Mouse (Mus musculus) midbrain, embryonic 16.5 days (tissue): ENCODE measurements at regions not wholly inside any gene's neighbourhood (a gene's known extent, or its start where the extent isn't known, plus 50 kb on each side); places are given as distances from the start of the nearest gene placed in this dataset.

Source experiments
- ATAC-seq: fragments of 200-750 bp; cut with Nextera tagmentation; 2 replicates; pipeline ENCODE4 v1.8.0; 2017; ENCODE audit warnings: moderate TSS enrichment
- H3K27ac ChIP-seq: fragments of 300-500 bp; sonication (generic); 2 replicates; pipeline ENCODE4 v1.5.1; 2014; ENCODE audit warnings: mild to moderate bottlenecking, low read length, mixed read lengths
- H3K27me3 ChIP-seq: fragments of 300-500 bp; sonication (generic); 2 replicates; pipeline ENCODE4 v1.6.1; 2014; ENCODE audit warnings: low read depth, low read length, mixed read lengths; ENCODE audit not compliant: control insufficient read depth, insufficient read depth
- H3K36me3 ChIP-seq: fragments of 300-500 bp; sonication (generic); 2 replicates; pipeline ENCODE4 v1.6.1; 2014; ENCODE audit warnings: mild to moderate bottlenecking, low read length, moderate library complexity, mixed read lengths; ENCODE audit not compliant: control insufficient read depth, insufficient read depth
- H3K4me1 ChIP-seq: fragments of 300-500 bp; sonication (generic); 2 replicates; pipeline ENCODE4 v1.6.1; 2014; ENCODE audit warnings: mild to moderate bottlenecking, low read length, mixed read lengths; ENCODE audit not compliant: control insufficient read depth, insufficient read depth
- H3K4me2 ChIP-seq: fragments of 300-500 bp; sonication (generic); 2 replicates; pipeline ENCODE4 v1.6.1; 2014; ENCODE audit warnings: mild to moderate bottlenecking, low read length, mixed read lengths
- H3K4me3 ChIP-seq: fragments of 300-500 bp; sonication (generic); 2 replicates; pipeline ENCODE4 v1.5.1; 2014; ENCODE audit warnings: low read depth, mild to moderate bottlenecking, low read length, moderate library complexity, mixed read lengths
- H3K9ac ChIP-seq: fragments of 300-500 bp; sonication (generic); 2 replicates; pipeline ENCODE4 v1.6.1; 2014; ENCODE audit warnings: low read depth, low read length, mixed read lengths
- H3K9me3 ChIP-seq: fragments of 300-500 bp; sonication (generic); replicated peaks from 2 replicates; pipeline ENCODE4 v1.6.1; 2014; ENCODE audit warnings: mild to moderate bottlenecking, low read length, mixed read lengths; ENCODE audit not compliant: control insufficient read depth, poor library complexity, severe bottlenecking
- WGBS: fragments of 180-500 bp; shearing (Covaris S2); extraction: QIAGEN DNeasy Blood & Tissue Kit; methylation state at CpG from one replicate; pipeline ENCODE4 v1.1.7; 2014; 5-methylcytosine and 5-hydroxymethylcytosine counted together

GRCm38 (mm10) chr11:44348308-44348707 is 51.6 kb upstream of the Il12b start:
- Histone ChIP-seq H3K9ac (no peak overlapping the region), H3K27ac (no peak overlapping the region), H3K36me3 (no peaks in the 10 kb centered on the region), H3K4me3 (no peak overlapping the region), H3K9me3 (no peaks in the 10 kb centered on the region), H3K4me2 (no peak overlapping the region), H3K27me3 (no peaks in the 10 kb centered on the region), H3K4me1 (no peaks in the 10 kb centered on the region)
- no peak for ATAC-seq
- WGBS, result 81% methylated on average over 3 of the region's 3 CpGs

- ATAC-seq, result no peak
- no peak overlapping the region for H3K4me2 ChIP-seq
- WGBS, result 88% methylated on average over 8 of the region's 8 CpGs
- no peaks in the 10 kb centered on the region for H3K36me3 ChIP-seq
- no peaks in the 10 kb centered on the region for H3K27me3 ChIP-seq
- H3K9ac ChIP-seq, result no peak overlapping the region
- H3K4me1 ChIP-seq, result no peaks in the 10 kb centered on the region
- H3K9me3 ChIP-seq, result no peaks in the 10 kb centered on the region
- H3K4me3 ChIP-seq, result no peak overlapping the region
- H3K27ac ChIP-seq, result no peak overlapping the region
These were observed 50.3 kb upstream of the Il12b start for GRCm38 (mm10) chr11:44349546-44349945.
